Mouse (Mus musculus) limb, embryonic 12.5 days (tissue): ENCODE data around the gene Rhbdl3. TPM values are rescaled to one million over a fixed set of nuclear protein-coding genes. Genes with fewer than 3 reads are reported as not detected.

Experiments
- ATAC-seq: fragments of 200-750 bp; cut with Nextera tagmentation; 2 replicates; pipeline ENCODE4 v1.8.0; 2017; ENCODE audit warnings: low read depth, moderate TSS enrichment; ENCODE audit not compliant: insufficient number of reproducible peaks, insufficient read depth, low FRiP score, low TSS enrichment
- H3K27ac ChIP-seq: fragments of 300-500 bp; sonication (generic); 2 replicates; pipeline ENCODE4 v1.5.1; 2016; ENCODE audit warnings: mild to moderate bottlenecking, moderate library complexity
- H3K27me3 ChIP-seq: fragments of 300-500 bp; sonication (generic); 2 replicates; pipeline ENCODE4 v1.6.1; 2016; ENCODE audit warnings: mild to moderate bottlenecking, moderate library complexity
- H3K36me3 ChIP-seq: fragments of 300-500 bp; sonication (generic); 2 replicates; pipeline ENCODE4 v1.6.1; 2016; ENCODE audit warnings: mild to moderate bottlenecking, moderate library complexity
- H3K4me1 ChIP-seq: fragments of 300-500 bp; sonication (generic); replicated peaks from 2 replicates; pipeline ENCODE4 v1.6.1; 2016
- H3K4me2 ChIP-seq: fragments of 300-500 bp; sonication (generic); 2 replicates; pipeline ENCODE4 v1.6.1; 2016; ENCODE audit warnings: mild to moderate bottlenecking, moderate library complexity
- H3K4me3 ChIP-seq: fragments of 300-500 bp; sonication (generic); replicated peaks from 2 replicates; pipeline ENCODE4 v1.5.1; 2016; ENCODE audit warnings: mild to moderate bottlenecking
- H3K9ac ChIP-seq: fragments of 300-500 bp; sonication (generic); replicated peaks from 2 replicates; pipeline ENCODE4 v1.6.1; 2016; ENCODE audit warnings: mild to moderate bottlenecking, moderate library complexity
- H3K9me3 ChIP-seq: fragments of 300-500 bp; sonication (generic); 2 replicates; pipeline ENCODE4 v1.6.1; 2016; ENCODE audit warnings: mild to moderate bottlenecking, moderate library complexity
- WGBS: fragments of 180-500 bp; shearing (Covaris S2); methylation state at CpG from one replicate; pipeline ENCODE4 v1.1.7; 2016; 5-methylcytosine and 5-hydroxymethylcytosine counted together
- polyA plus RNA-seq: library from polyadenylated mRNA; unstranded; fragments of >200 nt; fragmentation: Nextera tagmentation; extraction: Ambion mirVana; gene quantifications from 2 replicates; pipeline ENCODE4 v1.2.1, GENCODE M21; 2016

Gene Rhbdl3
- polyA plus RNA-seq, 1 experiment from 2014 or later = 2.0 TPM

- Histone ChIP-seq H3K27ac (no peak overlapping the region), H3K27me3 (peaks cover 54% of the 10 kb centered on the region), H3K4me2 (no peak overlapping the region), H3K9me3 (0 out of 2 replicates have a peak, but pooled peaks cover 5% of the 10 kb centered on the region), H3K36me3 (no peaks in the 10 kb centered on the region), H3K4me3 (no peak overlapping the region), H3K9ac (no peak overlapping the region), H3K4me1 (peaks cover 19% of the 10 kb centered on the region)
- 9% methylated on average over 9 of the region's 9 CpGs for WGBS
- no peak for ATAC-seq
Measured at GRCm38 (mm10) chr11:80295066-80295465, 5.6 kb upstream of the Rhbdl3 start.

GRCm38 (mm10) chr11:80295785-80296184 lies 4.9 kb upstream of the Rhbdl3 start:
- ATAC-seq = no peak
- Histone ChIP-seq H3K4me2 (no peak overlapping the region), H3K27me3 (peaks cover 61% of the 10 kb centered on the region), H3K9me3 (0 out of 2 replicates have a peak, but pooled peaks cover 5% of the 10 kb centered on the region), H3K9ac (no peak overlapping the region), H3K27ac (no peak overlapping the region), H3K4me3 (no peak overlapping the region), H3K4me1 (peaks cover 22% of the 10 kb centered on the region), H3K36me3 (no peaks in the 10 kb centered on the region)
- WGBS = 23% methylated on average over 14 of the region's 14 CpGs

DNA sequence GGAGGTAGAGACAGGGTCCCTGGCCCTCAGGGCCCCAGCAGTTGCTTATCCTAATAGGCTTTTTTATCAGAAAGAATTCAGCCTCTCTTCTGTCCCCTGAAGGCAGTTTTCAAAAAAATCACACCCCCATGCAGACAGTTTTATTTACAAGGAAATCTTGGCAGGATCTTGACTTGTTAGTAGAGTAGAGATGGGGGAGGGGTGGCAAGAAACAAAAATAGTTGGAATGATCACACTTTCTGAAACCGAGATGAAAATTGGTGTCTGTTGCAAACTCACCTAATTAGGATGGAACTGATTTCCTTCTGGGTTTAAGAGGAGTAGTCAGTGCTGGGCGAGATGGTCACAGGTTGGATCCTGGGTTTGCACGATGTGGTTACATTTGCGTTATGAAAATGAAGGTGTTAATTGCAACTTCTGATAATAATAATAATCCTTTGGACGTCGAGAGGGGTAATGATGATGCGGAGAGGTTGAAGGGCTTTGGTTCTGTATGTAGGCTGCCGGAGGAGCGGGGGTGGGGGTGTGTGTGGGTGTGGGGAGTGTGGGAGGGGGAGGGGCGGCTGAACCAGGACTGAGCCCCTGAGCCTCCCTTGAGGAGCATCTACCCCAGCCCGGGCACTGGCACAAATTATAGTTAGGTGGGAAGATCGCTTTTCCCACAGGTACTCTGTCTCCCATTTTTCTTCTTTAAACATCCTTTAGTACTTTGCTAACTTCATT lies 1.0 kb upstream of the Rhbdl3 start:
- Histone ChIP-seq H3K9me3 (no peaks in the 10 kb centered on the region; the same call in 1 of the 2 replicates), H3K36me3 (no peaks in the 10 kb centered on the region), H3K9ac (no peak overlapping the region), H3K27me3 (peaks cover 94% of the 10 kb centered on the region), H3K4me2 (peak overlapping the region; percentile 99), H3K27ac (no peak overlapping the region), H3K4me3 (peak overlapping the region; percentile 72), H3K4me1 (peaks cover 36% of the 10 kb centered on the region)
- no peak for ATAC-seq
- WGBS = 9% methylated on average over 12 of the region's 12 CpGs

GRCm38 (mm10) chr11:80301316-80302045 lies 769 bp downstream of the Rhbdl3 start:
- WGBS = under 1% methylated on average over 50 of the region's 53 CpGs
- peak overlapping the region; percentile 66 for H3K9ac ChIP-seq
- peaks cover 3% of the 10 kb centered on the region; the same call in 1 of the 2 replicates for H3K9me3 ChIP-seq
- H3K27me3 ChIP-seq = peaks cover 76% of the 10 kb centered on the region
- no peaks in the 10 kb centered on the region for H3K36me3 ChIP-seq
- H3K27ac ChIP-seq = no peak overlapping the region
- peaks cover 34% of the 10 kb centered on the region for H3K4me1 ChIP-seq
- peak overlapping the region; percentile 72 for H3K4me3 ChIP-seq
- peak overlapping the region; percentile 99 for H3K4me2 ChIP-seq
- no peak for ATAC-seq

GRCm38 (mm10) chr11:80302046-80302390 lies 1.3 kb downstream of the Rhbdl3 start:
- peaks cover 3% of the 10 kb centered on the region; the same call in 1 of the 2 replicates for H3K9me3 ChIP-seq
- H3K9ac ChIP-seq = no peak overlapping the region
- H3K4me1 ChIP-seq = peaks cover 34% of the 10 kb centered on the region
- peaks cover 72% of the 10 kb centered on the region for H3K27me3 ChIP-seq
- peak overlapping the region; percentile 99 for H3K4me2 ChIP-seq
- under 1% methylated on average over 9 of the region's 9 CpGs for WGBS
- no peaks in the 10 kb centered on the region for H3K36me3 ChIP-seq
- H3K27ac ChIP-seq = no peak overlapping the region
- H3K4me3 ChIP-seq = peak overlapping the region; percentile 72
- no peak for ATAC-seq

GRCm38 (mm10) chr11:80302536-80302935 lies 1.8 kb downstream of the Rhbdl3 start:
- WGBS = 2% methylated on average over 11 of the region's 11 CpGs
- peaks cover 67% of the 10 kb centered on the region for H3K27me3 ChIP-seq
- H3K36me3 ChIP-seq = no peaks in the 10 kb centered on the region
- no peak overlapping the region for H3K9ac ChIP-seq
- peak overlapping the region; percentile 99 for H3K4me2 ChIP-seq
- H3K9me3 ChIP-seq = peaks cover 3% of the 10 kb centered on the region; the same call in 1 of the 2 replicates
- H3K27ac ChIP-seq = no peak overlapping the region
- H3K4me1 ChIP-seq = peaks cover 34% of the 10 kb centered on the region
- peak overlapping the region; percentile 72 for H3K4me3 ChIP-seq
- no peak for ATAC-seq

DNA sequence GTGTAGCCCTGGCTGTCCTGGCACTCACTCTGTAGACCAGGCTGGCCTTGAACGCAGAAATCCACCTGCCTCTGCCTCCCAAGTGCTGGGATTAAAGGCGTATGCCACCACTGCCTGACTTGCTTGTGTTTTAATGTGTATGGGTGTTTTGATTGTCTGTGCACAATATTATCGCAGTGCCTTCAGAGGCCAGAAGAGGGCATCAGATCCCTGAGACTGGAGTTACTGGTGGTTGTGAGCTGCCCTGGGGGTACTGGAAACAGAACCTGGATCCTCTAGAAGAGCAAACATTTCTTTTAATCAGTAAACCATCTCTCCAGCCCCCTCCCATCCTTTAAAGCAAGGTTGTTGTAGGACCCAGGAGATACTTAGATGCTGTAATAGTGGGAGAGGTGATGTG lies 3.0 kb downstream of the Rhbdl3 start:
- Histone ChIP-seq H3K9me3 (peaks cover 3% of the 10 kb centered on the region; the same call in 1 of the 2 replicates), H3K27ac (no peak overlapping the region), H3K4me1 (peaks cover 34% of the 10 kb centered on the region), H3K9ac (no peak overlapping the region), H3K36me3 (no peaks in the 10 kb centered on the region), H3K4me2 (no peak overlapping the region), H3K27me3 (peaks cover 56% of the 10 kb centered on the region), H3K4me3 (no peak overlapping the region)
- ATAC-seq = no peak
- 91% methylated on average over 3 of the region's 3 CpGs for WGBS

- no peak overlapping the region for H3K9ac ChIP-seq
- no peaks in the 10 kb centered on the region for H3K36me3 ChIP-seq
- ATAC-seq = no peak
- peaks cover 50% of the 10 kb centered on the region for H3K27me3 ChIP-seq
- WGBS = 78% methylated on average over 10 of the region's 10 CpGs
- H3K4me2 ChIP-seq = no peak overlapping the region
- H3K27ac ChIP-seq = no peak overlapping the region
- peaks cover 24% of the 10 kb centered on the region for H3K4me1 ChIP-seq
- peaks cover 3% of the 10 kb centered on the region; the same call in 1 of the 2 replicates for H3K9me3 ChIP-seq
- no peak overlapping the region for H3K4me3 ChIP-seq
Measured at GRCm38 (mm10) chr11:80304846-80305245, 4.1 kb downstream of the Rhbdl3 start.

GRCm38 (mm10) chr11:80308537-80308936 lies 7.8 kb downstream of the Rhbdl3 start:
- H3K9me3 ChIP-seq = peaks cover 3% of the 10 kb centered on the region; the same call in 1 of the 2 replicates
- H3K4me1 ChIP-seq = 0 out of 2 replicates have a peak, but pooled peaks cover 4% of the 10 kb centered on the region
- no peak overlapping the region for H3K4me3 ChIP-seq
- H3K36me3 ChIP-seq = no peaks in the 10 kb centered on the region
- H3K4me2 ChIP-seq = no peak overlapping the region
- no peak overlapping the region for H3K9ac ChIP-seq
- 59% methylated on average over 6 of the region's 6 CpGs for WGBS
- no peak overlapping the region for H3K27ac ChIP-seq
- peaks cover 20% of the 10 kb centered on the region for H3K27me3 ChIP-seq
- ATAC-seq = no peak

- Histone ChIP-seq H3K36me3 (no peaks in the 10 kb centered on the region), H3K9me3 (no peaks in the 10 kb centered on the region), H3K9ac (no peak overlapping the region), H3K4me3 (no peak overlapping the region), H3K27me3 (peaks cover 11% of the 10 kb centered on the region; the same call in 1 of the 2 replicates), H3K4me2 (no peak overlapping the region), H3K27ac (no peak overlapping the region), H3K4me1 (peaks cover 4% of the 10 kb centered on the region; the same call in 1 of the 2 replicates)
- no peak for ATAC-seq
- whole genome bisulfite sequencing = 71% methylated on average over 4 of the region's 4 CpGs
Measured at GRCm38 (mm10) chr11:80311271-80311670, 10.6 kb downstream of the Rhbdl3 start.

GRCm38 (mm10) chr11:80312049-80312448 lies 11.3 kb downstream of the Rhbdl3 start:
- Histone ChIP-seq H3K36me3 (no peaks in the 10 kb centered on the region), H3K4me3 (no peak overlapping the region), H3K9ac (no peak overlapping the region), H3K27ac (no peak overlapping the region), H3K27me3 (peaks cover 11% of the 10 kb centered on the region; the same call in 1 of the 2 replicates), H3K4me2 (no peak overlapping the region), H3K4me1 (peaks cover 4% of the 10 kb centered on the region; the same call in 1 of the 2 replicates), H3K9me3 (no peaks in the 10 kb centered on the region)
- WGBS = 30% methylated on average over 2 of the region's 2 CpGs
- no peak for ATAC-seq
